Mouse (Mus musculus) olfactory bulb, adult 2 months (tissue): ENCODE measurements around the gene Abr. TPM values are rescaled to one million over a fixed set of nuclear protein-coding genes. Genes with fewer than 3 reads are reported as not detected.

Source experiments
- H3K27ac ChIP-seq: fragments of 200-500 bp; 2 replicates; pipeline ENCODE4 v1.5.1; 2012; ENCODE audit warnings: low read depth, low read length; ENCODE audit not compliant: insufficient read depth
- H3K4me1 ChIP-seq: fragments of 200-500 bp; 2 replicates; pipeline ENCODE4 v1.6.1; 2012; ENCODE audit warnings: low read length; ENCODE audit not compliant: control insufficient read depth, insufficient read depth
- H3K4me3 ChIP-seq: fragments of 200-500 bp; 2 replicates; pipeline ENCODE4 v1.5.1; 2012; ENCODE audit warnings: mild to moderate bottlenecking, low read depth, low read length, moderate library complexity; ENCODE audit not compliant: insufficient read depth
- CTCF ChIP-seq: fragments of 200-500 bp; IDR thresholded peaks from 2 replicates; pipeline ENCODE4 v1.5.1; 2012; ENCODE audit warnings: low read depth, mild to moderate bottlenecking, low read length, moderate library complexity; ENCODE audit not compliant: insufficient read depth
- POLR2A ChIP-seq: fragments of 200-500 bp; IDR thresholded peaks from 2 replicates; pipeline ENCODE4 v1.6.1; 2012; ENCODE audit warnings: mild to moderate bottlenecking, low read depth, low read length, moderate library complexity; ENCODE audit not compliant: insufficient read depth
- WGBS: fragments of 180-500 bp; shearing (Covaris S2); methylation state at CpG from one replicate; pipeline ENCODE4 v1.1.7; 2018; 5-methylcytosine and 5-hydroxymethylcytosine counted together
- polyA plus RNA-seq: library from polyadenylated mRNA; stranded (reverse); fragments of >200 nt; gene quantifications from 2 replicates; pipeline ENCODE4 v1.2.4, GENCODE M21; 2012; ENCODE audit warnings: low replicate concordance; ENCODE audit not compliant: missing spikeins, insufficient read depth, insufficient read length

Gene Abr
- polyA plus RNA-seq, 1 experiment: 244 TPM

DNA sequence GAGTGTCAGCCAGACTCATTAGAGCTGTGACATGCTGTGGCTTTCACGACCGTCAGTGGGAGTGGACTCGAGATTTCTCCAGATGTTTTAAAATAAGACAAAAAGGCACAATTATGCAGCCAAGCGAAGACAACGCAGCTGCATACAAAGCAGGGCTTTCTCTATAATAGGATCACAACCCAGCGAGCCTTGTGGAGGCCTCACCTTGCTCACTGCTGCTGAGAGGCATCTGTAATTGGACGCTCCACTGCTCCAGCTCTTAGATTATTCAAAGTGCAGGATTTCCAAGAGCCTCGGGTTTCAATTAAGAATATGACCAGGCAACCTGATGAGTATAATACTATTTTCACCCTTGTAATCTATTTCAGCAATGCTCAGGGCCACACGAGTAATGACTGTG lies 15.6 kb downstream of the Abr start:
- Histone ChIP-seq H3K27ac (no peak overlapping the region), H3K4me3 (no peak overlapping the region), H3K4me1 (peaks cover 2% of the 10 kb centered on the region; the same call in 1 of the 2 replicates)
- WGBS: 48% methylated on average over 9 of the region's 9 CpGs
- TF ChIP-seq CTCF (no peak), POLR2A (no peak)

DNA sequence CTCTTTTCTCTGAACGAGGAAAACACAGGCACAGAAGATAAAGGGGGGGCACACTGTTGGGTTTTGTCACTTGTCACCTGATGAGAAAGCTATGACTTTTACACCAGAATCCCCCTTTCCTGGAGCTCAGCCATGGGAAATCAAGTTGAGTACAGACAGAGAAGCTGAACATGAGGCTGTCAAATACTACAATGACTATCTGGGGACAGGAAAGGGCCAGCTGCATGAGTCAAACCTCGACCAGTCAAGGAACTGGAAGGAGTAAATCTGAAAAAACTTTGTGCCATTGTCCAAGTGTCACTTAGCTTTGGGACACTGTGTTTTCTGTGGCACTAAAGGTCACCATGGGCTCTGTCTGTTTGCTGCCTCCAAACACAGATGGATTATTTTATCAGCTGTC lies 22.9 kb downstream of the Abr start:
- Histone ChIP-seq H3K4me1 (no peaks in the 10 kb centered on the region), H3K27ac (no peak overlapping the region), H3K4me3 (no peak overlapping the region)
- 14% methylated on average over 2 of the region's 2 CpGs for WGBS
- no peak for TF ChIP-seq POLR2A

- no peaks in the 10 kb centered on the region for H3K4me1 ChIP-seq
- WGBS: 63% methylated on average over 5 of the region's 5 CpGs
- TF ChIP-seq CTCF: no peak
- no peak for TF ChIP-seq POLR2A
- no peak overlapping the region for H3K4me3 ChIP-seq
- H3K27ac ChIP-seq: no peak overlapping the region
Measured at GRCm38 (mm10) chr11:76598757-76599156, 23.4 kb downstream of the Abr start.

DNA sequence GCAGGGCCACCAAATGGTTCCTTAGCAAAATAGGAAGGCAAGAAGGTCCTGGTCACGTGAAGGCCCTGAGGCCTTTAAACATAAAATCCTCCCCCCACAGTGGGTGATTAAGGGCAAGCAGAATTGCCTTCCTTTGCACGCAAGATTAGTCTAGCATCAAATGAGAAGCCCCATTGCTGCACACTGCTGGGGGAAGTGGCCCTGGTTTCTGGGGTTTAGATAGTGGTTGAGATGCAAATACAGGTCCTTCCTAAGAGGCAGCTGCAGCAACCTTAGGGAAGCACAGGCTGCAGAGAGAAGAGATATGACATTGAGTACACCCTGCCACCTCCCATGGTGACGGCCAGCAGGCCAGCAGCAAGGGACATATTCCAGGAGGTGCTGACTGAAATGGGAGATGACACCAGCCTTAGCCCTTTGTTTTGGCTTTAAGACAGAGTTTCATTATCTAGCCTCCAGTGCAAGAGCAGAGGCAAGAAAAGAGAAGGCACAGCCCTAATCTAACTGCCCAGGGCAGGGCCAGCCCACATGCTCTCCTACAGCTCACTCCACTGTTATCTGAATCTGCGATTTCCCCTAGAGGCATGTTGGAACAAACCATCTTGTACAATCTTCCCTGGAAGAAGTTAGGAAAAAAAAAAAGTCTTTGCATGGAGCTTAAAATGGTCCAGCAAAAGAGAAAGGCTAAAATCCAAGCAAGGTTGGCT lies 28.3 kb downstream of the Abr start:
- 84% methylated on average over 4 of the region's 4 CpGs for WGBS
- Histone ChIP-seq H3K27ac (no peak overlapping the region), H3K4me3 (no peak overlapping the region), H3K4me1 (no peaks in the 10 kb centered on the region)
- no peak for TF ChIP-seq POLR2A
- no peak for TF ChIP-seq CTCF

- no peak for TF ChIP-seq POLR2A
- no peak for TF ChIP-seq CTCF
- no peak overlapping the region for H3K27ac ChIP-seq
- no peak overlapping the region for H3K4me3 ChIP-seq
- WGBS: 93% methylated on average over 5 of the region's 5 CpGs
- H3K4me1 ChIP-seq: peaks cover 2% of the 10 kb centered on the region; the same call in 1 of the 2 replicates
Measured at GRCm38 (mm10) chr11:76589746-76590145, 32.4 kb downstream of the Abr start.

GRCm38 (mm10) chr11:76588632-76589485 lies 33.3 kb downstream of the Abr start:
- no peak overlapping the region for H3K4me3 ChIP-seq
- no peak overlapping the region for H3K27ac ChIP-seq
- peaks cover 2% of the 10 kb centered on the region; the same call in 1 of the 2 replicates for H3K4me1 ChIP-seq
- TF ChIP-seq CTCF: no peak
- TF ChIP-seq POLR2A: no peak
- 53% methylated on average over 10 of the region's 10 CpGs for WGBS

DNA sequence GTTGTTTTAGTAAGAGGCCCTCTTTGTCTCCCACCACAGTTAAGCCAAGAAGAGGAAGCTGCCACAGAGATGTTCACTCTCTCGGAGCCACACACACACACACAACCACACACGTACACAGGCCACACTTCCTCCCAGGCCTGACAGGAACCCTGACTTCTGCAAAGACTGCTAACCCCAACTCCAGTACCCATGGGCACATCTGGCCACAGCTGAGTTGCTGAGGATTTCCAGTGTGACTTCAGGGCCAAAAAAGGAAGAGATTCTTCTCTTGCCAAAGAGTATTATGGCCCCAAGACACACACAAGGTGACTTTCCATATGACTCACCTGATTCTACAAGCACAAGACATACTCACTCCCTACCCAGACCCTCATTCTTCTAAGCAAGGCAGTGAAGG lies 34.1 kb downstream of the Abr start:
- H3K27ac ChIP-seq: no peak overlapping the region
- TF ChIP-seq POLR2A (no peak), CTCF (no peak)
- H3K4me1 ChIP-seq: peaks cover 2% of the 10 kb centered on the region; the same call in 1 of the 2 replicates
- WGBS: 93% methylated on average over 2 of the region's 2 CpGs
- H3K4me3 ChIP-seq: no peak overlapping the region

DNA sequence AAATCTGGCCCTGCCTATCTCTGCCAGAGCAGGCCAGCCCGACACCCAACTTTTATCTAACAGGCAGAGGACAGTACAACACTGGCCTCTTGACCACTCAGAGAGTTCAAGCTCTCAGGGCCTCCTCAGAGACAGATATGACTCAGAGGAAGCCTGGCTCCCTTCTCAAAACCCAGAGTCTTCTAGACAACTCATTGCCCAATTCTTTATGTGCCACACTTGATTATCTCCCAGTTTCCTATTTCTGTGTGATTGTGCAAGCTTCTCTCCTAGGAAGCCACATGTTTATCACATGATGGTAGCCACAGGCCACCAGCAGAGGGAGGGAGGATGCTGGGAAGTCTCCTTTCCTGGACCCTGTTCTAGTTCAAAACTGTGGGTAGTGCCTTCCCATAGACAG lies 34.8 kb downstream of the Abr start:
- 100% methylated on average over 1 of the region's 1 CpGs for WGBS
- Histone ChIP-seq H3K4me3 (no peak overlapping the region), H3K27ac (no peak overlapping the region), H3K4me1 (peaks cover 2% of the 10 kb centered on the region; the same call in 1 of the 2 replicates)
- no peak for TF ChIP-seq POLR2A
- TF ChIP-seq CTCF: no peak

GRCm38 (mm10) chr11:76586119-76586518 lies 36.0 kb downstream of the Abr start:
- no peak for TF ChIP-seq CTCF
- no peak for TF ChIP-seq POLR2A
- Histone ChIP-seq H3K4me3 (no peak overlapping the region), H3K27ac (no peak overlapping the region), H3K4me1 (peaks cover 2% of the 10 kb centered on the region; the same call in 1 of the 2 replicates)
- WGBS: 88% methylated on average over 3 of the region's 3 CpGs
